36 mouse cellular contexts compared by ENCODE assay signal in genomic region chr5:143289299-143289698, GRCm38 (mm10). TPM values are rescaled to one million over a fixed set of nuclear protein-coding genes. Genes with fewer than 3 reads are reported as not detected.
"Had no signal": no experiment of that assay in that cellular context is flagged by ENCODE, and none has a peak within 500 bp of the region (broad histone marks: within the 10 kb centered on the region; RNA-seq: fewer than 3 reads in every experiment).

No protein-coding gene starts in this region.

- DNase-seq: left cerebral cortex, postnatal 4 days; liver; liver, embryonic 13.5 days; liver, postnatal 0 days; lung, adult 18-20 months; lung, adult 2 months; lung, embryonic 14.5 days; lung, postnatal 10 days; lung, postnatal 14 days; lung, postnatal 36 days; lung, postnatal 4 days; midbrain, embryonic 14.5 days had no signal

- ATAC-seq: liver, embryonic 12.5 days; liver, postnatal 0 days; lung, postnatal 0 days; midbrain, embryonic 13.5 days; midbrain, embryonic 15.5 days; midbrain, embryonic 16.5 days had no signal

- H3K27ac ChIP-seq: limb, embryonic 12.5 days; limb, embryonic 13.5 days; limb, embryonic 15.5 days; liver, embryonic 12.5 days; liver, embryonic 13.5 days; liver, embryonic 14.5 days; liver, embryonic 15.5 days; lung, embryonic 15.5 days; macrophage; midbrain, embryonic 10.5 days; midbrain, embryonic 12.5 days; midbrain, embryonic 13.5 days; midbrain, embryonic 15.5 days; neural tube, embryonic 12.5 days had no signal

- H3K9ac ChIP-seq: limb, embryonic 12.5 days; limb, embryonic 15.5 days; liver, embryonic 12.5 days; liver, embryonic 13.5 days; liver, embryonic 14.5 days; liver, embryonic 15.5 days; liver, postnatal 0 days; lung, embryonic 14.5 days; lung, embryonic 15.5 days; midbrain, embryonic 12.5 days; midbrain, embryonic 13.5 days; midbrain, embryonic 15.5 days; neural tube, embryonic 12.5 days had no signal

- H3K4me3 ChIP-seq: limb, embryonic 15.5 days; liver, embryonic 13.5 days; liver, embryonic 15.5 days; lung, embryonic 15.5 days; megakaryocyte, embryonic 14.5 days; midbrain, embryonic 12.5 days; midbrain, embryonic 13.5 days; midbrain, embryonic 15.5 days; neural tube, embryonic 12.5 days had no signal

- H3K4me2 ChIP-seq: limb, embryonic 15.5 days; liver, embryonic 11.5 days; liver, embryonic 12.5 days; liver, embryonic 13.5 days; liver, embryonic 15.5 days; lung, embryonic 14.5 days; lung, embryonic 15.5 days; midbrain, embryonic 11.5 days; midbrain, embryonic 12.5 days; midbrain, embryonic 13.5 days; midbrain, embryonic 15.5 days had no signal

- H3K9me3 ChIP-seq: limb, embryonic 10.5 days; limb, embryonic 12.5 days; limb, embryonic 13.5 days; limb, embryonic 15.5 days; liver, embryonic 12.5 days; liver, embryonic 13.5 days; liver, embryonic 15.5 days; lung, embryonic 15.5 days; midbrain, embryonic 10.5 days; midbrain, embryonic 12.5 days; midbrain, embryonic 13.5 days; midbrain, embryonic 15.5 days; neural tube, embryonic 12.5 days had no signal

- H3K36me3 ChIP-seq: limb, embryonic 10.5 days; limb, embryonic 12.5 days; limb, embryonic 15.5 days; liver, embryonic 12.5 days; liver, embryonic 13.5 days; liver, embryonic 15.5 days; lung, embryonic 15.5 days; midbrain, embryonic 10.5 days; midbrain, embryonic 12.5 days; midbrain, embryonic 13.5 days; midbrain, embryonic 15.5 days; neural tube, embryonic 12.5 days had no signal

RNA-seq across cellular contexts. Expression of gene Zfp853, which starts 4.1 kb away (rescaled TPM):
- total RNA-seq: megakaryocyte progenitor cell, adult 5-6 weeks; megakaryocyte-erythroid progenitor cell, adult 5-6 weeks; monocyte, adult 5-6 weeks had no signal
- polyA plus RNA-seq: liver, embryonic 11.5 days; liver, embryonic 12.5 days; liver, embryonic 13.5 days; liver, embryonic 15.5 days; liver, embryonic 16.5 days; liver, postnatal 0 days; lung, embryonic 14.5 days; lung, embryonic 15.5 days; lung, postnatal 0 days; macrophage; midbrain, embryonic 10.5 days; midbrain, embryonic 12.5 days; neural tube, embryonic 11.5 days; neural tube, embryonic 12.5 days had no signal
